Mouse (Mus musculus) hindbrain, embryonic 16.5 days (tissue): ENCODE results near the gene 2510039O18Rik. TPM values are rescaled to one million over a fixed set of nuclear protein-coding genes. Genes with fewer than 3 reads are reported as not detected.

Experiments
- ATAC-seq: fragments of 200-750 bp; cut with Nextera tagmentation; 2 replicates; pipeline ENCODE4 v1.8.0; 2017; ENCODE audit warnings: moderate TSS enrichment, moderate library complexity
- H3K27ac ChIP-seq: fragments of 300-500 bp; sonication (generic); 2 replicates; pipeline ENCODE4 v1.5.1; 2014; ENCODE audit warnings: low read depth, mild to moderate bottlenecking, control low read depth, low read length, moderate library complexity
- H3K27me3 ChIP-seq: fragments of 300-500 bp; sonication (generic); replicated peaks from 2 replicates; pipeline ENCODE4 v1.6.1; 2014; ENCODE audit warnings: low read length; ENCODE audit not compliant: control insufficient read depth, insufficient read depth
- H3K36me3 ChIP-seq: fragments of 300-500 bp; sonication (generic); 2 replicates; pipeline ENCODE4 v1.6.1; 2014; ENCODE audit warnings: mild to moderate bottlenecking, low read length, moderate library complexity, mixed read lengths; ENCODE audit not compliant: control insufficient read depth, insufficient read depth
- H3K4me1 ChIP-seq: fragments of 300-500 bp; sonication (generic); 2 replicates; pipeline ENCODE4 v1.6.1; 2014; ENCODE audit warnings: low read depth, low read length; ENCODE audit not compliant: control insufficient read depth, insufficient read depth
- H3K4me2 ChIP-seq: fragments of 300-500 bp; sonication (generic); 2 replicates; pipeline ENCODE4 v1.6.1; 2014; ENCODE audit warnings: mild to moderate bottlenecking, low read length, control low read depth, moderate library complexity
- H3K4me3 ChIP-seq: fragments of 300-500 bp; sonication (generic); 2 replicates; pipeline ENCODE4 v1.5.1; 2014; ENCODE audit warnings: mild to moderate bottlenecking, low read length, control low read depth, moderate library complexity
- H3K9ac ChIP-seq: fragments of 300-500 bp; sonication (generic); 2 replicates; pipeline ENCODE4 v1.6.1; 2014; ENCODE audit warnings: low read depth, mild to moderate bottlenecking, control low read depth, low read length, moderate library complexity
- H3K9me3 ChIP-seq: fragments of 300-500 bp; sonication (generic); 2 replicates; pipeline ENCODE4 v1.6.1; 2014; ENCODE audit warnings: mild to moderate bottlenecking, low read length, moderate library complexity; ENCODE audit not compliant: control insufficient read depth
- WGBS: fragments of 180-500 bp; shearing (Covaris S2); extraction: QIAGEN DNeasy Blood & Tissue Kit; methylation state at CpG from one replicate; pipeline ENCODE4 v1.1.7; 2014; 5-methylcytosine and 5-hydroxymethylcytosine counted together
- polyA plus RNA-seq: library from polyadenylated mRNA; unstranded; fragments of >200 nt; fragmentation: Nextera tagmentation; extraction: Ambion mirVana; gene quantifications from 2 replicates; pipeline ENCODE4 v1.2.1, GENCODE M21; 2015

The 2510039O18Rik gene
- polyA plus RNA-seq, 1 experiment from 2014 or later: 8.0 TPM

DNA sequence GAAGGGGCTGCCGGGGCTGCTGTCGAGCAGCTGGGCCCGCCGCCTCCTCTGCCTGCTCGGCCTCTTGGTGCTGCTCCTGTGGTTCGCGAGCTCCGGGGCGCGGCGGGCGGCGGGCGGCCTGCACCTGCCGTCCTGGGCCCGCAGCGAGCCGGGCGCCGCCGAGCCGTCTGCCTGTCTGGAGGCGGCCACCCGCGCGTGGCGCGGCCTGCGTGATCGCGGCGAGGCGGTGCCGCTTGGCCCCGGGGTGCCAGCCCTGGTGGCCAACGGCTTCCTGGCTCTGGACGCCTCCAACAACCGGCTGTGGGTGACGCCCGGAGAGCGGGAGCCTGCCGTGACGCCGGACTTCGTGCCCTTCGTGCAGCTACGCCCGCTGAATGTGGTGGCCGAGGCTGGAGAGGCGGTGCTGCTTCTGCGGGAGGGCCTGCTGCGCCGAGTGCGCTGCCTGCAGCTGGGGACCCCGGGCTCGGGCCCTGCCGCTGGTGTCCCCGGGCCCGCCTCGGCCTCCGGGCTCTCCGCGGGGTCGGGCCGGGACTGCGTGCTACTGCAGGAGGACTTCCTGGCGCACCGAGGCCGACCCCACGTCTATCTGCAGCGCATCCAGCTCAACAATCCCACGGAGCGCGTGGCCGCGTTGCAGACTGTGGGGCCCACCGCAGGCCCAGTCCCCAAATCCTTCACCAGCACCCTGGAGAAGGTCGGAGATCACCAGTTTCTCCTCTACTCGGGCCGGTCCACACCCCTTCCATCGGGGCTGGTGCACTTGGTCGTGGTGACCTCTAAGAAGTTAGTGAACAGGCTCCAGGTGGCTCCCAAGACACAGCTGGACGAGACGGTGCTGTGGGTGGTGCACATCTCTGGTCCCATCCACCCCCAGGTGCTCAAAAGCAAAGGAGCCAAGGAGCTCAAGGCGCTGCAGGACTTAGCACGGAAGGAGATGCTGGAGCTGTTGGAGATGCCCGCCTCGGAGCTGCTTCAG, 638 bp downstream of the 2510039O18Rik start:
- peak; percentile 51 for ATAC-seq
- no peaks in the 10 kb centered on the region for H3K9me3 ChIP-seq
- peak overlapping the region; percentile 99 for H3K4me2 ChIP-seq
- H3K4me1 ChIP-seq: peaks cover 26% of the 10 kb centered on the region
- peak overlapping the region; percentile 80 for H3K27ac ChIP-seq
- H3K36me3 ChIP-seq: peaks cover 18% of the 10 kb centered on the region
- 13% methylated on average over 41 of the region's 88 CpGs for WGBS
- H3K4me3 ChIP-seq: peak overlapping the region; percentile 98
- peak overlapping the region; percentile 93 for H3K9ac ChIP-seq
- no peaks in the 10 kb centered on the region; the same call in 1 of the 2 replicates for H3K27me3 ChIP-seq

DNA sequence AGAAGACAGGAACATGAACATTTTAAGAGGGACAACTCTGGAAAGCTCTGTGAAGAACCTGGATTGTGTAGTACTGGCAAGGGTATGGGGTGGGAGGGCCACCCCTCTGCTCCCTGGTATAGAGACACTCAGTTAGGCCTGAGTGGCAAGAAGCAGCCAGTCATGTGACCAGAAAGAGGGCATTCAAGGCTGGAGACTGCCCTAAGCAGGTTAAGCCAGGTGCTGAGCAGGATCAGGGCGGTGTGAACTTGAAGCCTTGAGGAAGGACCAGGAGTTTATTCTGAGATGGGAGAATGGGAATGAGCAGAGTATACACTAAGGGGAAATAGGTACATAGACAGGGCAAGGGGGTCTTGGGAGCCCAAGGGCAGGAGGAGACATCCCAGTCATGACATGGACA, 2.3 kb downstream of the 2510039O18Rik start:
- Histone ChIP-seq H3K27me3 (no peaks in the 10 kb centered on the region), H3K36me3 (peaks cover 24% of the 10 kb centered on the region), H3K9me3 (no peaks in the 10 kb centered on the region), H3K9ac (no peak overlapping the region), H3K4me2 (no peak overlapping the region), H3K4me1 (peaks cover 26% of the 10 kb centered on the region), H3K4me3 (no peak overlapping the region), H3K27ac (no peak overlapping the region)
- no peak for ATAC-seq
- 96% methylated on average over 1 of the region's 1 CpGs for WGBS

DNA sequence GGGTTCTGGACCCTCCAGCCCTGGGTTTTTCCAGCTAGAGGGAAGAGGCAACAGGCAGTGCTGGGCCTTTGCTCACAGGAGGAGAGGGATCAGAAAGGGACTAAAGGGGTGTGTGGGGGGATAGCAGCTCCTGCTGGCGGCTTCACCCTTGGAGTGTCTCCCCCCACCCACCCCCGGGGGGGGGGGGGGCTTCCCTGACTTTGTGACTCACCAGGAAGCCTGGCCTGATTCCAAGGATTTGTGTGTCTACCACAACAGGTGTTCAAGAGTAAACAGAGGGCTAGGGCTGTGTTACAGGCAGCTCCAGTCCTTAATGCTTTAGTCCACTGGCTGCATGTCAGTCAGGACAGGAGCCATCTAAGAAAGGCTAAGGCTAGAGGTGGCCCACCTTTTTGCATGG, 6.8 kb downstream of the 2510039O18Rik start:
- WGBS: 60% methylated on average over 2 of the region's 2 CpGs

DNA sequence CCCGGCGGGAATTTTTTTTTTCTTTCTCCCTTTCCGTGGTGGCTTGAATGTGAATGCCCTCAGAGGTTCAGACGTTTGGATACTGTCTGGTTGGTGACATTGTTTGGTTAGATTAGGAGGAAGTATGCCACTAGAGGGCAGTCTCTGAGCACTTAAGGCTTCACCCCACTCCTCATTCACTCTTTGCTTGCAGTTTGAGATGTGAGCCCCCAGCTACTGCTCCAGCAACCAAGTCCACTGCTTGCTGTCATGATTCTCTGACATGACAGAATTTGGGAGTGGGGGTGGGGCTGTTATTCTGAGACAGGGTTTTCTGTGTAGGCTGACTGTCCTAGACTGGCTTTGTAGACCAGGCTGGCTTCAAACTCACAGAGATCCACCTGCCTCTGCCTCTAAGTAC, 12.9 kb downstream of the 2510039O18Rik start:
- H3K4me1 ChIP-seq: no peaks in the 10 kb centered on the region
- 9% methylated on average over 4 of the region's 4 CpGs for WGBS
- no peak overlapping the region for H3K4me3 ChIP-seq
- H3K9me3 ChIP-seq: no peaks in the 10 kb centered on the region
- H3K27me3 ChIP-seq: no peaks in the 10 kb centered on the region
- H3K27ac ChIP-seq: no peak overlapping the region
- no peak overlapping the region for H3K9ac ChIP-seq
- no peak for ATAC-seq
- H3K4me2 ChIP-seq: no peak overlapping the region
- peaks cover 3% of the 10 kb centered on the region for H3K36me3 ChIP-seq

More for the DNA sequence above, 6.8 kb downstream of the 2510039O18Rik start:
- no peak for ATAC-seq
- no peak overlapping the region for H3K27ac ChIP-seq
- H3K4me2 ChIP-seq: no peak overlapping the region
- no peaks in the 10 kb centered on the region for H3K9me3 ChIP-seq
- peaks cover 27% of the 10 kb centered on the region for H3K36me3 ChIP-seq
- H3K9ac ChIP-seq: no peak overlapping the region
- no peaks in the 10 kb centered on the region for H3K27me3 ChIP-seq
- H3K4me3 ChIP-seq: no peak overlapping the region
- peaks cover 11% of the 10 kb centered on the region for H3K4me1 ChIP-seq

DNA sequence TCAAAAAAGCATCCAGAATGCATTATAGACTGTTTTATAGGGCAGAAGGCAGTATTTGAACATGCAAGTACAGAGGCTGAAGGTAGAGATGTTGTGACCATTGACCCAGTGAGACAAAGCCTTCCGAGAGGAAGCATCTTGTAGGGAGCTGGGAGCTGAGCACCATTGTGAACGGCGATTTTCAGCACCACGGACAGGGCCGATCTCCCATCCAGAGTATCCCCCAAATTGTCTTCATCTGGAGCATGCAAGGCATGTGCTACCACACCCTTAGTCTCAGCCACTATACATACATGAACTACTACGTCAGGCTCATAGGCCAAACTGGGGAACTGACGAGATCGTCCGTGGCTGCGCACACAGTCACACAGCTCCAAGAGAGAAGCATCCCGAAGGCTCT, 16.4 kb downstream of the 2510039O18Rik start:
- 42% methylated on average over 11 of the region's 11 CpGs for WGBS
- ATAC-seq: no peak
- Histone ChIP-seq H3K27me3 (no peaks in the 10 kb centered on the region), H3K4me1 (no peaks in the 10 kb centered on the region), H3K4me2 (no peak overlapping the region), H3K27ac (no peak overlapping the region), H3K36me3 (no peaks in the 10 kb centered on the region), H3K9me3 (no peaks in the 10 kb centered on the region), H3K4me3 (no peak overlapping the region), H3K9ac (no peak overlapping the region)

DNA sequence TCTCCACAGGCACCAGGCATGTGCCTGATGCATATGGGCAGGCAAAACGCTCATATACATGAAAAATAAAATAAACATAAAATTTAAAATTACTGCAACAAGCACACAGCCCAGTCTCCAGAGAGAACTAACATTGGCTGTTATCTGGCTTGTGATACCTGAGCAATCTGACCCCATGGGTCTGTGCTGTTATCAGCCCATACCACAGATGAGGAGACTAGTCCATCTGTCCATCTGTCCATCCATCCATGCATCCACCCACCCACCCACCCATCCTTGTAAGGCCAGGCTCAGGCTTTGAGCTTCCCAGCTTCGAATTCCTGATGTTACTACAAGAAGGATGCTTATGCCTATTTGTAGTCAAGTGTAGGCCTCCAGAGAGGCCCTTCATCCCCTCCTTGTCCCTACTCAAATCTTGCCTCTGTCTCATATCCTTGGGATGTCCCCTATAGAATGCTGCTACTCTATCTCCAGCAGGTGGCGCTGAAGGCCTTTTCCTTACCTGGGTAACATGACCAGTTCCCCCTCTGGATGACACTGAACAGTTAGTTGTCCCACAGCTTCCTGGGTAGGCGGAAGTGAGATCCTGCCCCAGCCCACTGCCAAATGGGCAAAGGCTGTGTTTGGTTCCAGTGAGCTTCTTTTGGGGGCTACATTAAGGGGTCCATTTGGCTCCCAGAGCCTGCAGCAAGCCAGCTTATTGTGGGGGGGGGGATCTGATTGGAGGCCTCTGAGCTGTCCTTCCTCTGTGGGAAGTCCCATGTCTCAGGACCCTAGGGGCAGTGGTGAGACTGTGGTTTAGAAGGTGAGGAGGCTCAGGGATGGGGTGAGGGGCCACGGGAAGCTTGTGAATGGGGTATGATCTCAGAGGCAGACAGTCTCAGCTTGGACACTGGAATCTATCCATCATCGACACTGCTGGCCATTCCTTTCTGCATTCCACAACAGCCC, 19.5 kb downstream of the 2510039O18Rik start:
- H3K4me3 ChIP-seq: no peak overlapping the region
- H3K9me3 ChIP-seq: no peaks in the 10 kb centered on the region
- H3K9ac ChIP-seq: no peak overlapping the region
- 48% methylated on average over 6 of the region's 6 CpGs for WGBS
- H3K36me3 ChIP-seq: no peaks in the 10 kb centered on the region
- no peaks in the 10 kb centered on the region for H3K27me3 ChIP-seq
- ATAC-seq: peak; percentile 81; the same call in 1 of the 2 replicates
- no peak overlapping the region for H3K4me2 ChIP-seq
- no peaks in the 10 kb centered on the region for H3K4me1 ChIP-seq
- no peak overlapping the region for H3K27ac ChIP-seq

DNA sequence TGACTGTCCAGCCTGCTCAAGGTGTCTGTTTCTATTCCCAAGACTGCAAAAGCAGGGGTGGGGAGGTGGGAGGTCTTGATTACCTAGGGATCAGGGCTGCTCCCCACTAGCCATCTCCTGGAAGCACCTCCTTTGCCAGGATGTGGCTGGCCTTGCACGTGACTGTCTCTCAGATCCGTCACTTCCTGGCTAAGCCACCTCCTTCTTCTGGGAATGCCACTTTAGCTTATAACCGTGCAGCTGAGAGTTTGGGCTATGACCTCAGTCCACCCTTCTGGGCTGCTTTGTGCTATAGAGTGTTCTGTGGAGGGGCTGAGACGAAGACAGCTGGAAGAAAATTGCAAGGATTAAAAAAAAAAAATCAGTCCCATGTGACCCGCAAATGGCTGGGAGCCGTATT, 22.1 kb downstream of the 2510039O18Rik start:
- no peak overlapping the region for H3K4me3 ChIP-seq
- H3K9me3 ChIP-seq: no peaks in the 10 kb centered on the region
- ATAC-seq: no peak
- H3K4me1 ChIP-seq: no peaks in the 10 kb centered on the region
- WGBS: 53% methylated on average over 6 of the region's 6 CpGs
- no peaks in the 10 kb centered on the region for H3K27me3 ChIP-seq
- H3K4me2 ChIP-seq: no peak overlapping the region
- H3K27ac ChIP-seq: no peak overlapping the region
- H3K9ac ChIP-seq: no peak overlapping the region
- H3K36me3 ChIP-seq: no peaks in the 10 kb centered on the region

DNA sequence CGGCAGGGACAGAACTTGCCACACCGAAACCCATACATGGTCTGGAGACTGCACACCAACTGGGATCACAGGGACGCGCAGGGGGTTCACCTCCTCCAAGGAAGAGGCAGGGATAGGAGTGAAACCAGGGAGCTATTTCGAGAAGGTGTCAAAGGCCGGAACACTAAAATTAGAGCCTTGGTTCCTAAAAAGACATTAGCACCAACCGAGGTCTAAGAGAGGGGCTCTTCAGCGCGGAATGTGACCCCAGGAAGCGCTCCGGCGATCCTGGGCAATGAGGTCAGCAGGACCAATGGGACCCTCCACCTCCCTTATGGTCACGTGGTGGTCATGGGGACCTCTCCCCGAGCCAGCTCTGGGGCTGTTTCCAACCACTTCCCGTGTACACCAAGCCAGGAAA, 22.9 kb downstream of the 2510039O18Rik start:
- no peak overlapping the region for H3K4me3 ChIP-seq
- no peak overlapping the region for H3K9ac ChIP-seq
- H3K4me2 ChIP-seq: no peak overlapping the region
- ATAC-seq: no peak
- 88% methylated on average over 15 of the region's 15 CpGs for WGBS
- no peaks in the 10 kb centered on the region for H3K9me3 ChIP-seq
- H3K27me3 ChIP-seq: no peaks in the 10 kb centered on the region
- H3K4me1 ChIP-seq: no peaks in the 10 kb centered on the region
- no peak overlapping the region for H3K27ac ChIP-seq
- H3K36me3 ChIP-seq: no peaks in the 10 kb centered on the region

DNA sequence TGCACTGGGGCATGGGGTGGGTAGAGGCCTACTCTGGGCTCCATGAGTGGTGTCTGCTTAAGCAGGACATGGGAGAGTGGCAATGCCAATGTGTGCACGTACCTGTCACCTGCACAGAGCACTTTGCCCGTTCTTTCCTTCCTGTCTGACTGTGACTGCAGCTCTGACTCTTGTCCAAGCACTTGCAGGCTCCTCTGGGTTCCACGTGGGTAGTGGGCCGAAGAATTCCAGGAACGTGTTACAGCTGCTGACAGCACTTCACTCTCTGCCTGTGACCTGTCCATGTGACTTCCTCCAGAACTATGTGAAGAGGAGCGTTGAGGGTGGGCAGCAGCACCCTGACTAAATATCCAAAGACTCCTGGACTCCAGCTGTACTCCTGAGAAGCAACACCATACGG, 25.0 kb downstream of the 2510039O18Rik start:
- no peak overlapping the region for H3K4me3 ChIP-seq
- no peaks in the 10 kb centered on the region for H3K9me3 ChIP-seq
- no peak overlapping the region for H3K9ac ChIP-seq
- no peaks in the 10 kb centered on the region for H3K4me1 ChIP-seq
- H3K27me3 ChIP-seq: no peaks in the 10 kb centered on the region
- no peak for ATAC-seq
- 85% methylated on average over 7 of the region's 7 CpGs for WGBS
- no peak overlapping the region for H3K4me2 ChIP-seq
- H3K27ac ChIP-seq: no peak overlapping the region
- H3K36me3 ChIP-seq: no peaks in the 10 kb centered on the region
